Mouse (Mus musculus): ENCODE data around the gene Fxyd5.

Gene Fxyd5

DNA sequence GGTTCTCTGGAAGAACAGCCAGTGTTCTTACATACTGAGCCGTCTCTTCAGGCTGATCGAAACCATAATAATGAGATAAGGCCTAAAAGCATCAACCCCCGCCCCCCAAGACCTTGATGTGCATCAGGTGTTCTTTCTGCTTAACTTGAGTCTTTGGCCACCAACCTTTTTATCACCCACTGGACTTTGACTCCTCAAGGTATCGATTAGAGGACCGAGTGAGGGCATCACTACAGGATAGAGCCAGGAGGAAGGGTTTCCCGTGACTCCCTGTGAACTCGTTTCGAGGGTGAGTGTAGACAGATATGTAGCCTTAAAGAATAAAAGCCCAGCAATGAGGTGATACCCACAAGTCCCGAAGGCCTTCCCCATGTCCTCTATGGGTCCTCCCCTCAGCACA, 56.9 kb downstream of the Fxyd5 start:
- DNase-seq (ENCODE audit: low read depth, low spot score), result no peak

Data from telencephalon, adult 2 months (tissue).